Mouse (Mus musculus) kidney, postnatal 14 days (tissue): ENCODE measurements around the gene Tefm.
A peak's percentile ranks its signal among the peaks of the same experiment; 100 is the strongest.
"Not testable (repeated sequence)": the region's sequence is repeated elsewhere in the genome, so short reads cannot be mapped to it uniquely, and the experiment has no call there.

Experiments
- DNase-seq: peaks from one replicate; pipeline ENCODE4 v3.0.0; 2022; ENCODE audit warnings: mixed read lengths

Gene Tefm

GRCm38 (mm10) chr11:80141825-80142521 is at the start of gene Tefm:
Gene Tefm (minus strand): TSS chr11:80142175.
- peak; percentile 88 for DNase-seq

- DNase-seq, result no peak
Measured at GRCm38 (mm10) chr11:80190280-80190679, 48.3 kb upstream of the Tefm start.

DNA sequence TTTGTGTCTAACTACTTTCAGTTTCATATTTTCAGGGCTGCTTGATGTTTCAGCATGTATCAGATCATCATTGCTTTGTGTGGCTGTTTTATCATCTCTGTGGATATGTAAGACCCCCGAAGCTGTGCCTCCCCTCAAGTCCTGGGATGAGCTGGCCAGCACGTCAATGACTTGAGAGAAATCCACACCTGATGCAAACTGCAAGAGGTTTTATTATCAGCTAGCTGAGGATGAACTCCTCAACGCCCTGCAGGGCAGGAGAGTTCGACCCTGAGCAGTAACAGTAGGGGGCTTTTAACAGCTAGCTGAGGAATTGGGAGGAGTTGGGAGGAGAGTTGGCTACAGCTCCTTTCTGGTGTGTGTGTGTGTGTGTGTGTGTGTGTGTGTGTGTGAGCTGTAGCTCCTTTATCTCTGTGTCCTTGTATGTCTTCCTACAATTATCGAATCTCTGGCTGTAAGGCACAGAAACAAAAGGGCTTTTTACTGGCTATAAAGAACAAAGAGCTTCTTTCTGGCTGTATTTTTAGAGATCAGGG is 43.5 kb upstream of the Tefm start:
- DNase-seq, result not testable (repeated sequence)

DNA sequence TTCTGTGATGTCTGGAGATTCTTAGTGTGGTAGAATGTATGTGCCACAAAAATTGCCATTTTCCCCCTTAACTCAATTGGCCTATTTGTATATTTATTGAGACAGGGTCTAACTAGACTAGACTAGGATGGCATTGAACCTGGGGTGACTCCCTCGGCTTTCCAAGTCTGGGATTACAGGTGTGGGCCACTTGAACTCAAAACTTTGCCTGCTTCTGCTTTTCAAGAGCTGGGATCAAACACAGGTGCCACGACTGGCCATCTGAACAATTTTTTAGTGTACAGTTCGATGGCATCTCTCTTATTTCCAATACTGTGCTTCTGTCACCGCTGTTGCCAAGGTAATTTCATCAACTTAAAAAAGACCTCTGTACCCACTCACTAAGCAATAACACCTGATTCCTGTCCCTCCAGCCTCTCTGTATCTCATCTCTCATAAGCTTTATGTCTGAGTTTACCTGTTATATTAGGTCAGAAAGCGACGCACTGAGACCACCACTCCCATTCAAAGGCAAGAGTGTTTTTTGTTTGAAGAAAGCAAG is 42.6 kb upstream of the Tefm start:
- no peak for DNase-seq

- peak; percentile 96 for DNase-seq
Measured at GRCm38 (mm10) chr11:80183705-80184255, 41.8 kb upstream of the Tefm start, which contains the start of gene Rnf135. Gene Rnf135 (plus strand): TSS chr11:80183851.

DNA sequence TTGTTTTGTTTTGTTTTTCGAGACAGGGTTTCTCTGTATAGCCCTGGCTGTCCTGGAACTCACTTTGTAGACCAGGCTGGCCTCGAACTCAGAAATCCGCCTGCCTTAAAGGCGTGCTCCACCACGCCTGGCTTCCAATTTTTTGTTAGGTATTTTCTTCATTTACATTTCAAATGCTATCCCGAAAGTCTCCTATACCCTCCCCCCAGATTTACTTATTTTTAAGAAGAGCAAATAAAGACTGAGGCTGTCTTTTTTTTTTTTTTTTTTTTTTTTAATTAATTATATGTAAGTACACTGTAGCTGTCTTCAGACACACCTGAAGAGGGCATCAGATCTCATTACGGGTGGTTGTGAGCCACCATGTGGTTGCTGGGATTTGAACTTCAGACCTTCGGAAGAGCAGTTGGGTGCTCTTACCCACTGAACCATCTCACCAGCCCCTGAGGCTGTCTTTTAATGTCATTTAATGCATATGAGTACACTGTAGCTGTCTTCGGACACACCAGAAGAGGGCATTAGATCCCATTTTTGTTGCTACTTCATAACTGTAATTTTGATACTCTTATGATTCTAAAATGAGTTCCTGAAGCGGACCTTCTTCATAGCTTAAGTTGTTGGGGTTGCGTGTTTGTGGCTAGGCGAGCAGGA is 41.2 kb upstream of the Tefm start:
- DNase-seq, result not testable (repeated sequence)

GRCm38 (mm10) chr11:80181021-80181749 is 39.2 kb upstream of the Tefm start:
- no peak for DNase-seq

- DNase-seq, result no peak
Measured at GRCm38 (mm10) chr11:80178316-80178715, 36.3 kb upstream of the Tefm start.

DNA sequence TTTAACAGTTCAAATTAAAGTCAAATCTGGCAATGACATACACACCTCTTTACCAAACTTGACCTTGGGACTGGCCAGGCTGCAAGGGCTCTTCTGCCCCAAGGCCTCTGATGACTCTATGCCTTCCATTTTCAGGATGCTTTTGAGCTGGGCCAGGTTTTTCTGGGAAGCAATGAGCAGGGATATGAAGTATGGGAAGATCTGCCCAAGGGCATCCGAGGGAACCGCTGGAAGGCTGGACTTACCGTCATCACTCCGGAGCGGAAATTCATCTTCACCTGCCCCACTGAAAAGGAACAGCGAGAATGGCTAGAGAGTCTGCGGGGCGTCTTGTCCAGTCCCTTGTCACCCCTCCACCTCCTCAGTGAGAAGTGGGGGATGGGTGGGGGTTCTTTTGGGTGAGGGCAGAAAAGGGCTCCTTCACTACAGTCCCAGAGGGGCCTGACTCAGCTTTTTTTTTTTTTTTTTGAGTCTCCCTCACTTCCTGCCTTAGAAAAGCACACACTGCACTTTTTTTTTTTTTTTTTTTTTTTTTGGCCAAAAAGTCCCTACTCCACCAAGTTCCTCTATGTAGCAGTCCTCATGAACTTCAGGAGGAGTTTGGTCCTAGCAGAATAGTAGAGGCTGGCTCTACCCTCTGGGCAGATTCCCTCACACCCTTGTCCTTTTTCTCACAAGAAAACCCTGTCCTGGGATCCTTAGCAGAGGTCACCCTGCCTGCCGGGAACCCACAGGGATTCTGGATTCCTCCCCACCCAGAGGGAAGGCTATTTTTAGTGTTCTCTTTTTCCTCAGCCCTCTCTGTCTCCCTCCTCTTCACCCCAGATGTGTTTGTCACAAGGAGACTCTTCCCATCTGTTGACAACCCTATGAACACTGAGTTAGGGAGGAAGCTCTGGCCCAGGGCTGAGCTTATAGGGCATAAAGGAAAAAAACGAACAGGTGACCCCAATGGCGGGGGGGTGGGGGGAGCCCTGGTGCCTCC is 35.2 kb upstream of the Tefm start:
- DNase-seq, result peak; percentile 45

DNA sequence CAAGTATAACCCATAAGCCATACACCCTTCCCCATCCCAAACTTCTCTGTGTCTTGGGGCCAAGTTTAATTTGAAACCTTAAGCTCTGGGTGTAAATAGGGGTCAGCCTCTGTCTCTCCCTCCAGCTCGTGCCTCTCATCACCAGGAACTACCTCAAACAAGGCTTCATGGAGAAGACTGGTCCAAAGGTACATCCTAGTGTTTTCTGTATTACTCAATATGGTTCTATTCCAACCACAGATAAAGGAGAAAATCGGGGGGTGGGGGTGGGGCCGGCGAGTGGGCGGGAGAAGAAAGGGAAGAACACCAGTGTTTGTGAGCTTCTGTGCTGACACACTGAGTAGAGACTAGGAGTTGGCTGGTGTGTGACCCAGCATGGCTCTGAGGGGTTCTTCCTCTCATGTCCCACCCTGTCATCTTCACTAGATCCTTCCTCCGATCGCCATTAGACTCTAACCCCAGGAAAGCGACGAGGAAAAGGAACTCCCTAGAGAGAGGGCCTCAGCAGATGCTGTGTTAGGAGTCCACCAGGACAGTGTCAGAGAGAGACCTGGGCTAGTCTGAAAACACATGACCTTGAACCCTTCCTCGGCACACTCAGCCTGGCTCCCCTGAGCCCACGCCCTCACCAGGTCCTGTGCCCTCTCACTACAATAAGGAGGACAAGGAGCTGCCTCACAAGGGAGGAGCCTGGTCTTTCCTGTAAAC is 32.1 kb upstream of the Tefm start:
- no peak for DNase-seq

- peak; percentile 87 for DNase-seq
Measured at GRCm38 (mm10) chr11:80171884-80172283, 29.9 kb upstream of the Tefm start.

GRCm38 (mm10) chr11:80170351-80170750 is 28.4 kb upstream of the Tefm start:
- DNase-seq, result no peak

GRCm38 (mm10) chr11:80169629-80170028 is 27.7 kb upstream of the Tefm start:
- no peak for DNase-seq

GRCm38 (mm10) chr11:80168611-80169249 is 26.8 kb upstream of the Tefm start:
- no peak for DNase-seq

- DNase-seq, result no peak
Measured at GRCm38 (mm10) chr11:80168121-80168520, 26.1 kb upstream of the Tefm start.

DNA sequence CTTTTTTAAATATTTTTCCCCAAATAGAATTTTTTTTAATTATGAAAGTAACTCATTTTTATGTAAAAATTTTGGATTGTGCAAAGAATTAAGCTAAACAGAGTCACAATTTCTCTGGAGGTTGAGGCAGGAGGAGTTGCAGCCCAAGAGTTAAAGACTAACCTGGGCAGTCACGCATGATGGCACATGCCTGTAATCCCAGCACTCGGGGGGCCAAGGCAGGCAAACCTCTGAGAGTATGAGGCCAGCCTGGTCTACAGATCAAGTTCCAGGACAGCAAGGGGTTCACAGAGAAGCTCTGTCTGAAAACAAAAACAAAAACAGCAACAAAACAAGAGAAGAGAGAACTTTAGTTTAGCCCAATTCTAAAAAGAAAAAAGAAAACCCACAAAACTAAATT is 22.2 kb upstream of the Tefm start:
- peak; percentile 53 for DNase-seq

GRCm38 (mm10) chr11:80163362-80164116 is 21.6 kb upstream of the Tefm start:
- no peak for DNase-seq

- no peak for DNase-seq
Measured at GRCm38 (mm10) chr11:80161041-80161440, 19.1 kb upstream of the Tefm start.

DNA sequence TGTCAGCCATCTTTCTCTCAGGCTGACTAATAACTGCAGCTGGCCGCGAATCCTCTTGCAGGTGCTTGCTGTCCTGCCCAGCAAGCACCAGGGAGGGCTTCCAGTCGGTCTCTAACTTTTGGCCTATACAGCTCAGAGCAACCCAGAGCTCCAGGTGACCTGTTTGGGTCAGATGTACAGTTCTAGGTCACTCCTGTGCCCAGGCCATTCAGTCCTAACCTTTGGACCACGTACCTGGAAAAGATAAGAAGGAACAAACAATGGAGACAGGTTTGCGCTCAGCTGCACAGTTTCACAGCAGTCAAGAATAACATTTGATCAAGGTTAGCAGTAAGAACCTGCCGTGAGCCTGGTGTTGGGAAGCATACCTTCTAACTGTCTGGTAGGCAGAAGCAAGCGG is 17.0 kb upstream of the Tefm start:
- DNase-seq, result no peak

- no peak for DNase-seq
Measured at GRCm38 (mm10) chr11:80156841-80157240, 14.9 kb upstream of the Tefm start.
